Mouse (Mus musculus) gastrocnemius, postnatal 4 days (tissue): ENCODE results near the gene Gucy2d. TPM values are rescaled to one million over a fixed set of nuclear protein-coding genes. Genes with fewer than 3 reads are reported as not detected.
A peak's percentile ranks its signal among the peaks of the same experiment; 100 is the strongest.

ENCODE experiments used
- DNase-seq, 2 experiments: peaks; one replicate each; pipeline ENCODE4 v3.0.0; 2021 to 2022; ENCODE audit warnings: low spot score in 2 of 2, mixed read lengths in 2 of 2
- long read RNA-seq, 2 experiments: library from polyadenylated mRNA; stranded (forward); transcript quantifications; one replicate each; pipeline ENCODE4 v2.0.0; 2021
- total RNA-seq, 2 experiments: library from RNA; stranded (reverse); gene quantifications; 2 replicates each; pipeline ENCODE4 v1.2.3; 2021

Gene Gucy2d
- total RNA-seq = under 1 TPM in 1 of 2 experiments, not detected in 1; 0.12 TPM
- long read RNA-seq, experiment 1 = 0 reads
- long read RNA-seq, experiment 2 = 0 reads

DNA sequence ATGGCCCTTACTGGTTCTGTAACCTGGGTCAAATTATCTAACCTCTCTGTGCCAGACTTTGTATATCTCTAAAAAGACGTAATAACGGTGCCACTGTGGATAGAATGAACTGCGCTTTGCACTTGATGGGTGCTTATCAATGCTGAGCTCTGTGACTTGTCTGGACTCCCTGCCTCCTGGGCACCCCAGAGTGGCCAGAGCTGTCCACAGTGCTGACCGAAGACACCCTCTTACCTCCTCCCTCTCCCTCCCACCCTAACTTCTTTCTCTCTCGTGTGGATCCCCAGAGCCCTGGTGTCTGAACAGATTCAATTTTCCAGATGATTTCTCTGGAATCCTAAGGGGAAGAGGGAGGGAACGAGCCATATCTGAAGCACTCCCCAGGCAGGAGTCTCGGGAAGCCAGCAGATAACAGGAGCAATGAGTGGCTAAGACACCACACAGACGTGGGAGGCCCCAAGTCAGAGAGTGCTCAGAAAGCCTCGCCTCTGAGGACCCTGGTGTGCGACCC is at the start of gene Gucy2d:
Gucy2d (plus strand) TSS at position 461 of the 511 bp plus-strand sequence.
- no peak for DNase-seq

DNA sequence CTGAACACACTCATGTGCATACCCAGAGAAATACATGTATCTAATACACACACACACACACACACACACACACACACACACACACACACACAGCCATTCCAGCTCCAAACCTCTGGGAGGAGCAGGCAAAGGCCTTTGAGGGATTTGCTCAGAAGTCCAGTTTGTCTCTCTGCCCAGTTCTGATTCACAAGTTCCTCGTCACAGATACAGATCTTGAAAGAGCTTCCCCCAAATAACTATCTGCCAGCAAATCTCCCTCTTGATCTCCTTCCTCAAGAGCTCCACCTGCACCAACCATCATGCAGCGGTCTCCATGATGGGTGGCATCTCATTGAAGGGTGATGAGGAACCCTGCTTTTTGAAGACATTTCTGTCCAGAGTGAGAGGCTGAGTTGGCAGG is 49.7 kb upstream of the Gucy2d start:
- peak in 1 of 2 experiments; percentile 47 for DNase-seq

DNA sequence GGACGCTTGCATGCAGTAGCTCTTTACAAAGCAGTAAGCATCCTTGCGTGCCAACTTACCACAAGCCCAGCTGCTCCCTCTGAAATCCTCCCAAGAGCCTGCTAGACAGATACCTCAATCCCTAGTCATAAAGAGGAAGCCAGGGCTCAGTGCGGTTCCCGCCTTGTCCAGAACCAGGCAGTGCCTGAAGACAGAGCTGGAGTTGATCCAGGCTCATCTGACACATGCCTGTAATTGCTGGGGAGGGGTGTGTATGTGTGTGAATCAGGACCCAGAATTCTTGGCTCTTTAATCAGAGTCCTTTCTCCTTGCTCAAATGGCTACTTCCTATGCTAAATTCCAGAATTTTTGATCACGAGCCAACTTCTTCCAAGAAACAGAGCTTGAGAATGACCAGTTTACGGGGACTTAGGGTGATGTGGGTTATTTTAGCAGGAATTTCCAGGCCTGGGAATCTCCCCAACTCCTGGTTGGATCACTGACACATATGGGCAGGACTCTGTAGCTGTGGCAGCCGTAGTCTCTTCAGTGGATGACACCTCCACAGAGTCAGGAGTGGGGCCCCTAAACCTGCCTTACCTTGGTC is 48.8 kb upstream of the Gucy2d start:
- DNase-seq = peak in 1 of 2 experiments; percentile 52

DNA sequence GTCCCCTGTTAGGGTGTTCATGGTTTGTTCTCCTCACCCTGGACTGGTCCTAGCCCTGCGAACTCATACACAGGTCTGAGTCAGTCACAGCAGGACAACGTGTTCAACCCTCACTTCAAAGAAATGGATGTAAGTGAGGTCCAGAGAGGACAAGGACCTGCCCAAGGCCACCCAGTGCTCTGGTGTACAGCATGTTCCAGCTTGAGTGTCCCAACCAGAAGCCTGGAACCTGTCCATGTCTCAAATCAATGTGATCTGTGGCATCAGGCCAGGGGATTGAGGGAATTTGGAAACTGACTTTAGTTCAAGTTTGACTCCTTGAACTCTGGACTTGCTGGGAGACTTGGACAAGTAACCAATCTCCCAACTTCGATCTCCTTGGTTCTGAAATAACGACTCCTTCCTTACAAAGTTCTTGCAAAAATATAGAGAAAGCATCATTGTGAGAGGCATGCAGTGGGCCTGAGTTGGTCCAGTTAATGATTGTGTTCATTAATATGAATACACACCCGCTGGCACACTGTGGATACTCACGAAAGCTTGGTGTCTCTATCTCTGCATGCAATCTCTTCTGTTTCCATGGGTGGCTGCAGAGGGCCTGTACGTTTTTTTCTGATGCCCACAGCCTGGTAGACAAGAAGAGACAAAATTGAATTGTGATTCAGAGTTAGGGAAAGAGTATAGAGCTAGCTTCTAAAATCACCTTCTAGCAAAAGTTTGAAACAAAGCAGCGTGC is 47.6 kb upstream of the Gucy2d start:
- DNase-seq = no peak

DNA sequence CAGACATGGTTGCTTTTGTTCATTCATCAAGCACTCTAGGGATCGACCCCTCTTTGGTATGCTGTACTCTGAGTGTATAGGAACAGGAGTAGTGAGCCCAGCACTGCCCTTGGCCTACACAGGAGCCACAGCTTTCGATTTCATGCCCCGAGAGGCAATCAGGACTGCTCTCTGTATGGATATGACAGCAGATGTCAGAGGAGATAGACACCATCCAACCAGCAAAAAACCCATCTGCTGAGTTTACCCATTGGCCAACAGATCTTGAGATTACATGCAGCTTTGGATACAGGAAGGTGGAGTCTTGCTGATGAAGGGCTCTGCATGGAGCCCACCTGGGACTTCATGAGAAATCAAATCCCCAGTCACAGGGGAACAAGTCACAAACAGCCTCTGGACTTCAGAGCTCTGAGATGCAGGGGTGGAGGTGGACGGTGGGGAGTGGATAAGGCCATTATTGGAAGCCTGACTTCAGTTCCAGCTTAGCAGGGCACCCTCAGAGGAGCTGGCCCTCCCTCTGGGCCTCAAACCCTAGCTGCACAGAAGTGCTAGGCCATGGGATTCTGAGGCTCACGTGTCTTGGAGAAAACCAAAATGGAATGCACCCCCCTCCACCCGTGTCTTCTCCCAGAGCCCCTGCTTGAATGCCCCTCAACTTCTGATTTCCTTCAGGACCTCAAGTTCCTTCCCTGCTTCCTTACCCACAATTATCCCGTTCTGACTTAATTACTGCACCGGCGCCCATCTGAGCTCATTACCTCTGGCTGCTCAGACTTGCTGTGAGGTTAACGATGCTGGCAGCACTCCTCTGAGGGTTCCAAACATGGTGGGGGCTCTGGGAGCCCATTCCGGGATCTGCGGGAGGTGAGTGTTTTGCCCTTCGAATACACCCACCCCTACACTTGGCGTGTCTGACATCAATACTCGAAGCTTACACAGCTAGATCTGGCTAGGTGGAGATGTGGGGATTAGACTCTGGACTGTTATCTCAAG is 37.3 kb upstream of the Gucy2d start:
- no peak for DNase-seq

DNA sequence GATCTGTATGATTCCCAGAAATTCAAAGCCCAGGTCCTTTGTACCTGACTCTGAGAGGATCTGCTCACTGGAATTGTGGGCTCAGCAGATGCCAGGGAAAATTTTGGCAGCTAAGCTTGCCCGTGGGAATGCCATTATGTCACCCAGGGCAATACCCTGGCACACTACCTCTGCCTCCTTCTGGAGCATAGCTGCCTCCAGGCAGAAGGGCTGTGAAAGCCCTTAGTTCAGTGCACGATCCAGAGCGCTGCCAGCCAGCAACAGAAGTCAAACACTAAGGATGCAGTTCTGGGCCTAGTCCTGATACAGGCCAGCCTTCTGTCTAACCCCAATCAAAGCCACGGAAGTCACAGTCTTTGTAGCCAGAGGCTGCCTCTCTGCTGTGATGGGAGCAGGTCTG is 36.2 kb upstream of the Gucy2d start:
- DNase-seq = no peak

DNA sequence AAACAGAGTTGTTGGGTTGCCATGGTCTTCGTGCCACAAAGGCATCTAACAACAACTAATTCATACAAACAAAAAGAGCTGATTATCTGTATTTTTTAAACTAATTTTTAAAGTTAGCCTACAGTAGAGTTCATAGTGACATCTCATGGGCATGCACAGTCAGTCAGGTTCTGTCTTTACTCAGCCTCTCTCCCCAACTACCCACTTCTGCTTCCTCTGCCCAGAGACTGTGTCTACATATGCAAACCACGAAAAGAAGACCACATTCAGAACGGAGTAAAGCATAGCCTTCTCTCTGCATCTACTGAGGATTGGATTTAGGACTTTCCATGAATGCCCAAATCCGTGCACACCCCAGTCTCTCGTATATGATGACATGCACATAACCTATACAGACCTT is 32.6 kb upstream of the Gucy2d start:
- no peak for DNase-seq

DNA sequence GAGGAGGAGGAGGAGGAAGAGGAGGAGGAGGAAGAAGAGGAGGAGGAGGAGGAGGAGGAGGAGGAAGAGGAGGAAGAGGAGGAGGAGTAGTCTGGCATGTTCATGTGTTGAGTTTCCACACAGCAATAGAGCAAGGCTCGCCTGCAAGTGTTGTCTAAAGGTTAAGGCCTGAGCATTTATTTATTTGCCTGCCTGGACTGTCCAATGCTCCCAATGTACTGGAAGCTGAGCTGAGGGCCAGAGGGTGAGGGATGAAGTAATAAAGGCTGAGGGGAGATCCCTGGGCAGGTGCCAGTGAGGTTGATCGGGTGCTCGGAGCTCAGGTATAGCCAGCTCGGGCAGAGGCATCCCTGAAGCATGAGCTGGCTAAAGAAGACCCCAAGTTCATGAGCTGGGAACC is 27.1 kb upstream of the Gucy2d start:
- no peak for DNase-seq

DNA sequence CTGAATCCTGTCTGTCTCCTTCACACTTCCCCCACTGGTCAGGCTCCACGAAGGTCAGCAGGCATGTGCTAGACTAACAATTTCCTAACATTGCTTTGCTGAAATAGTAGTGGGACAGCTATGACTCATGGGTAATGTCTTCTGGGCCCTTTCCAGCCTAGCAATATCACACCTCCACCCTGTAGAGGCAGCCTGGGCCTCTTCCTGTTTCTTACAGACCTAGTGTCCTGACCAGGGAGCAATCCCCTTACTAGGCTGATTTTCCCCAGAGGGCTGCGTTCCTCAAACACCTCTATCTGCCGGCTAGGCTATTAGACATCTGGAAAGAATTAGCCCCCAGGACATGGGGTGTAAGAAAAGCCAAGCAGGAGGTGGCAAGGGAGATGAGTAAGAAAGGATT is 24.7 kb upstream of the Gucy2d start:
- DNase-seq = no peak

DNA sequence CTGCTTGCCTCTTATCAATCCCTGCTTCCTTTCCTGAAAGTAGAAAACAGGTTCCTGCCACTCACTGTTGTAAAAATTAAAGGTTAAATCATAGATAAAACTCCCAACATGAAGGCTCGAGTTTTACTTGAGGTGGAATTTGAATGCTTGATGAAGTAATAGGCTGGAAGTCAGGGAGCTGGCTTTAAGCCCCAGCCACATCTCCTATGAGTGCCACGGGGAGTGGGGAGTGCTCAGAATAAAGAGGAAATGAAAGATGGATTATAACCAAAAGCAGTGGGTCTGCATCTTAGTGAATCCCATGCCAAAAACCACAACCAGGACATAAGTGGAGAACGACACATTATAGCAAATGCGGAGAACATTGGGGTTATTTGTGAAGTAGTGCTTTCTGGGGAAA is 24.2 kb upstream of the Gucy2d start:
- DNase-seq = no peak

DNA sequence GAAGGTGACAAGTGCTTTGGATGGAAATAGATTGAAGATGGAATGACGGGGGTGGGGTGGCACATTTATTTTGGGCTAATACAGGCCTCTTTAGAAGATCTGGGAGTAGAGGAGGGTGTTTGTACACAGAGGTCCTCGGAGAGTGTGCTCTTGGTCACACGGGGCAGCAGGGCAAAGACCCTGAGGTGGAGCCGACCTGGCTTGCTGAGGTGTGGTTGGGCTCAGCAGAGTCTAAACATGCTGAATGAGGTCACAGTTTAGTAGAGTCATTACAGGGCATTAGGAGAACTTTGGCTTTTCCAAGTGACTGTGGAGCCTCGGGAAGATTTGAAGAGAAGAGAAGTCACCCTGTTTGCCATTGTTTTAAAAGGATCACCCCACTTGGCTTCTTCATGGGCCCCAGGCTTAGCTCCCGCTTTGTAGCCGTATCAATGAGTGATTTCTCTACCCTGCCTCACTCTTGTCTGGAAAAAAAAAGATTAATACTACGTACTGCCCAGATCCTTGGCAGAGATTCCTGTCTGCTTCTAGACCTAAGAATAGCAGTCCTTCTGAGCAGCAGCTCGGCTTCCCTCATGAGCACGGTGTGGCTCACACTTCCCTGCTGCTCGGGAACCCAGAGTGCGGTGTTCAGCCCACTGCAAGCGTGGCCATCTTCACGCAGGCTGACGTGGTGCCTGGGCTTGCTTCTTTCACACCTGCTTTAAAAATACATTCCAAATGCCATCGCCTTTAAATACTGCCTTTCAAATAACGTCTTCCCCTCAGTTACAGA is 22.0 kb upstream of the Gucy2d start:
- no peak for DNase-seq

DNA sequence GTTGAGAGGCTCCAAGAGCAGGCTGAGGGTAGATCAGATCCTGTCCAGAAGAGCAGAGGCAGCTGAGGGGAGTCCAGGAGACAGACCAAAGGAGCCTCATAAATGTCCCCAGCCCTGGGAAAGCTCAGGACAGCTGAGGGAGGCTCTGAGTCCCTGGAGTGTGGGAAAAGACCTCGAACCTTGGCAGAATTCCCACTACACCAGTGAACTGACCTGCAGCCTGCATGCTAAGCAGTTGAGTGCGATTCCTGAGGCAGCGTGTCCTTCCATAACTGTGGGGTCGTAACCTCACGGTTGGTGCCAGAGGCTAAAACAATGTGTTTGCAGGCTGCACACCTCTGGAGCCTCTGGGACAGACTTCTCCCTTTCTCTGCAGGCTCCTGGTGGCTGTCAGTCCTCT is 20.9 kb upstream of the Gucy2d start:
- no peak for DNase-seq

DNA sequence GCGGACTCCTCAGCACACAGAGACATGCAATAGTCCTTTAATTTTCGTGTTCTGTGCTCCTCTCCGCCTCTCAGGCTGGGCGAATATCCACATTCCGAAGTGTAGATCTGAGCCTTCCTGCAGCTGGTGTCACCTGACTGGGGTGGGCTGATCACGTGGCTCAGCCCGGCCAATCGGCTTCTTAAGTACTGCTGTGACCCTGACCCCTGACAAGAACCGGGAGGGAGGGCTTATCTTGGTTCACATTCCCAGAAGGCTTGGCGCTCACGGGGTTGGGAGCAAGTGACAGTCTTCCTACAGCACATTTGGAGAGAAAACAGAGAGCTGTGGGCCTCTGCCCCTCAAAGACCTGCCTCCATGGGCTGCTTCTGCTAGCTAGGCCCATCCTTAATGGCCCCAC is 16.7 kb upstream of the Gucy2d start:
- DNase-seq = no peak

DNA sequence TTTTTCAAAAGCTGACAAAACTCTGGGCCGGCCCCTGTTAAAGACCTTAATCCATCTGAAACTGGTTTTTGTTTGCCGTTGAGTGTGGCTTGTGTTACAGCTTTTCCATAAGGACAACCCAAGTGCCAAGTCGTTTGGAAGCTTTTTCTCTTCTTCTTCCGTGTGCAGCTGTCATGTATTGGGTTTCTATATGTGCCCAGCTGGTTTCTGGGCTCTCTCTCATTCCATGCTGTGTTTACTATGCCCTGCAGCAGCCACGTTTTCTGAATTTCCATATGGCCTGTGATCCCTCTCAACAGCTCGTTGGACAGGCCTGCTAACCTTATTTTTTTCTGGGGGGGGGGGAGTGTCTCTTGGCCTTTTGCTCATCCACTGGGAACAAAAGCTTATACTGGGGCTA is 15.8 kb upstream of the Gucy2d start:
- DNase-seq = no peak

DNA sequence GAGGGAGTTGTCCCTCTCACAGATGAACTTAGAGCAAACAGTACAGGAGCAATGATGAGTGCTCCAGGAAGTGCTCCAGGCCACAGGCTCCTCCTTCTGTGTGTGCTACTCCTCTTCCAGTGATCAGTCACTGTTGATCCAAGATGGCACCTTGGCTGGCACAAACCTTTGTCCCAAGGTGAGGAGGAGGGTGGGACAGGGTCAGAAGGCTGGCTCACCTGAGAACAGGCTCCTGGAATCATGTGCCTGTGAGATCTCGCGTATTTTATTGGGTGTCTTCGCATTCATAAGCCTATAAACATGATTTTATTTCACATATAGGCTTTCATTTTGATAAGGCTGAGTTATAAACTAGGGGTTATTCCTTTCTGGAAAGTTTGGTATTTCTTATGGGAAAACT is 14.7 kb upstream of the Gucy2d start:
- no peak for DNase-seq

DNA sequence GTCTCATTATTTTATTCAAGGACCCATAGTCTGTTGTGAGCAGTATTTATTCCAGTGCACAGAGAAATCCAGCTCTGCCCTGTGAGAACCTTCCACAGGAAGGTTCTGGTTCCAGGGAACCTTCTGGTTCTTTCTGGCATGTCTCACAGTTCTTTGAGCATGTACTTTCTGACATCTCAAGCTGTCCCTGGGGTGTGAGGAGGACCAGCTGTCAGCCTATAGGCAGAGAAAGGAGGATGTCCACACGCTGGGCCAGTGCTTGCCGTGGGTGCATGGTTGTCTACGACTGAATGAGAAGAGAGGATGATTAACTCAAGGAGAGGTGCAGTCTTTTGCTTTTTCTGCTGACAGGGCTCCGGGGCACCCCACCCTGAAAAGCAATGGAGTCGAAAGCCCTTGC is 13.6 kb upstream of the Gucy2d start:
- DNase-seq = no peak

DNA sequence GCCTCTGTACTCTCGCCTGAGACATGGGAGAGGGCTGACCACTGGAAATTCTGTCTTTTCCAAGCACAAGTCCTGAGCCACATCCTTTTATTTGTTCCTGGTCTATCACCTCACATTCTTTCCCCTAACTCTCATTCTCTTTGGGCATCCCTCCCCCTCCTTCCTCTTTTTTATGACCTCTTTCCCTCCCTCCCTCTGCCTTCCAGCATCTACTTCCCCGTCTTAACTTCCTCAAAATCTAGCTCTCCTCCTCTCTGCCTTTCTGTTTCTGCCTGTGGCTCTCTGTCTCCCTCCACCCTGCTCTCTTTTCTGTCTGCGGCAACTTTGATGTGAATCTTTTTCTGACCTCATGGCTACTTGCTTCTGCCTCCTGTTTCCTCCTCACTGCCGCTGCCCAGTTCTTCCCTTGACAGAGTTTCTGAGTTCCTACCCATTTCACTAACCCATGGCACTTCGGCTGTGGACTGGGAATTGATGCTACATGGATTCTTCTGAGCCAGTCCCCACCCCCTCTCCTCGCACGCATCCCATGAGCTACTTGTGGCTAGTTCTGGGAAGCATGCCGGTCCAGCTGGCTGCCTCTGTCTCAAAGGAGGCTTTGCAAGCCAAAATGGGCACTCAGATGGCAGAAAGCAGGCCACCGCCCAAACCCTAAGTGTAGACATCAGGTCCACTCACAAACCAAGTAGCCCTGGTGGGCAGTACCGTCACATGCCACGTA is 12.9 kb upstream of the Gucy2d start:
- DNase-seq = no peak

DNA sequence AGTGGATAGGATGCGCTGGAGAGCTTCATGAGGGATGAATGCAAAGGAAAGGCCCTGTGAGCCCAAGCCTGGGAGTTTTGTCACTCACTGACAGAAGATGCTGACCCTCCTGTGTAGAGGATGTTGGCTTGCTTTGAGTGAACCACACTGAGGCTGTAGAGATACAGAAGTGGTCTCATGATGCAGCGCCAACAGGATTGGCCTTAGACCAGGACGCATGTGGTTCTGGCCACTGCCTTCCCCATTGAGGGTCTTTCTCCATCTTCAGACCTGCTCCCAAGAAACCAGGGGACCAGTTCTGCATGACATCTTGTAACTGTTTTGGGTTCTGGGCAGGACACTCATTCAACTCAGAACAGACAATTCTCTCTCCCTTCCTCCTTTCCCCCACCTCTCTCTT is 10.6 kb upstream of the Gucy2d start:
- DNase-seq = no peak

DNA sequence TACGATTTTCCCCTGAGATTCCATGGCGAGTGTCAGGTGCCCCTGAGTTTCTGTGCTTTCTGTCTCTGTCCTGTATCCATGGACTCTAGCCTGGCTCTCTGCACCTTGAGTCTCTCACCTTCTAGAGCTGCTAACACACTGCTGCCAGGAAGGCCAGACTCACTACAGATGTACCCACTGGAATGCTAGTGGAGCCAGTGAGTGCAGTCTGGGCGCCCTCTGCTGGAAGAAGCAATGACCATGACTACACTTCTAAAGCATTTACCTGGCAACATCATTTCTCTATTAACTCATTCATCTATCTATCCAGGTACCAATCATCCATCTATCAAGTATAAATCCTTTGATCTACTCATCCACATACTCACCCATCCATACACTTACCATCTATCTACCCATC is 9.4 kb upstream of the Gucy2d start:
- peak; percentile 41 to 75 for DNase-seq

DNA sequence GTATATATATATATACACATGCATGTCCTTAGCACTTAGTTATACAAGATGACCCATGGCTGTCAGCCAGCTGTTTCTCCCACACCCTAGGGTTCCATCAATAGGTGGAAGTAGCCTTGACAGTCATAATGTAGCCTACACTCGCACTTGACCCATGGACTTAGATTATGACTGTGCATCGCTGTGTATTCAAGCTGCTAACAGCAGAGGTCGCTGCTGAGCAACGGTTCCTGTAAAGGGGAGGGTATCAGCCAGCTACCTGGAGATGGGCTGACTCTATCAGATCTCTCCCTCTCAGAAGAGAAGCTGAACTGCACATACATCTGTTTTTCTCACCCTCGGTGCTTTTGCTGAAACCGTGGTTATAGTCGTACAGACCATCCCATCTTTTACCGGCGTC is 2.6 kb upstream of the Gucy2d start:
- no peak for DNase-seq
